Mouse (Mus musculus) midbrain, embryonic 11.5 days (tissue): ENCODE measurements around the gene Tmem186. TPM values are rescaled to one million over a fixed set of nuclear protein-coding genes. Genes with fewer than 3 reads are reported as not detected.

Experiments used
- ATAC-seq: fragments of 200-750 bp; cut with Nextera tagmentation; 2 replicates; pipeline ENCODE4 v1.8.0; 2017; ENCODE audit warnings: moderate TSS enrichment, moderate library complexity; ENCODE audit not compliant: low FRiP score
- DNase-seq: peaks from one replicate; pipeline ENCODE4 v3.0.0; 2015; ENCODE audit warnings: low spot score; ENCODE audit errors: missing footprints
- H3K27ac ChIP-seq: fragments of 300-500 bp; sonication (generic); 2 replicates; pipeline ENCODE4 v1.5.1; 2014; ENCODE audit warnings: low read depth, low read length
- H3K27me3 ChIP-seq: fragments of 300-500 bp; sonication (generic); 2 replicates; pipeline ENCODE4 v1.6.1; 2014; ENCODE audit warnings: mild to moderate bottlenecking, low read length, moderate library complexity, mixed read lengths; ENCODE audit not compliant: control insufficient read depth, insufficient read depth
- H3K36me3 ChIP-seq: fragments of 300-500 bp; sonication (generic); 2 replicates; pipeline ENCODE4 v1.6.1; 2014; ENCODE audit warnings: mild to moderate bottlenecking, low read length, moderate library complexity, mixed read lengths; ENCODE audit not compliant: control insufficient read depth, insufficient read depth
- H3K4me1 ChIP-seq: fragments of 300-500 bp; sonication (generic); 2 replicates; pipeline ENCODE4 v1.6.1; 2014; ENCODE audit warnings: low read length; ENCODE audit not compliant: control insufficient read depth, insufficient read depth
- H3K4me2 ChIP-seq: fragments of 300-500 bp; sonication (generic); 2 replicates; pipeline ENCODE4 v1.6.1; 2014; ENCODE audit warnings: mild to moderate bottlenecking, moderate library complexity
- H3K4me3 ChIP-seq: fragments of 300-500 bp; sonication (generic); 2 replicates; pipeline ENCODE4 v1.5.1; 2014; ENCODE audit warnings: low read depth, low read length
- H3K9ac ChIP-seq: fragments of 300-500 bp; sonication (generic); 2 replicates; pipeline ENCODE4 v1.6.1; 2014; ENCODE audit warnings: low read length
- H3K9me3 ChIP-seq: fragments of 300-500 bp; sonication (generic); 2 replicates; pipeline ENCODE4 v1.6.1; 2016; ENCODE audit warnings: low read length; ENCODE audit not compliant: control insufficient read depth
- WGBS: fragments of 180-500 bp; shearing (Covaris S2); extraction: QIAGEN DNeasy Blood & Tissue Kit; methylation state at CpG from one replicate; pipeline ENCODE4 v1.1.7; 2014; 5-methylcytosine and 5-hydroxymethylcytosine counted together
- polyA plus RNA-seq: library from polyadenylated mRNA; unstranded; fragments of >200 nt; fragmentation: Nextera tagmentation; extraction: Ambion mirVana; gene quantifications from 2 replicates; pipeline ENCODE4 v1.2.1, GENCODE M21; 2014

Tmem186 gene
- polyA plus RNA-seq, 1 experiment from 2014 or later: 23.1 TPM

DNA sequence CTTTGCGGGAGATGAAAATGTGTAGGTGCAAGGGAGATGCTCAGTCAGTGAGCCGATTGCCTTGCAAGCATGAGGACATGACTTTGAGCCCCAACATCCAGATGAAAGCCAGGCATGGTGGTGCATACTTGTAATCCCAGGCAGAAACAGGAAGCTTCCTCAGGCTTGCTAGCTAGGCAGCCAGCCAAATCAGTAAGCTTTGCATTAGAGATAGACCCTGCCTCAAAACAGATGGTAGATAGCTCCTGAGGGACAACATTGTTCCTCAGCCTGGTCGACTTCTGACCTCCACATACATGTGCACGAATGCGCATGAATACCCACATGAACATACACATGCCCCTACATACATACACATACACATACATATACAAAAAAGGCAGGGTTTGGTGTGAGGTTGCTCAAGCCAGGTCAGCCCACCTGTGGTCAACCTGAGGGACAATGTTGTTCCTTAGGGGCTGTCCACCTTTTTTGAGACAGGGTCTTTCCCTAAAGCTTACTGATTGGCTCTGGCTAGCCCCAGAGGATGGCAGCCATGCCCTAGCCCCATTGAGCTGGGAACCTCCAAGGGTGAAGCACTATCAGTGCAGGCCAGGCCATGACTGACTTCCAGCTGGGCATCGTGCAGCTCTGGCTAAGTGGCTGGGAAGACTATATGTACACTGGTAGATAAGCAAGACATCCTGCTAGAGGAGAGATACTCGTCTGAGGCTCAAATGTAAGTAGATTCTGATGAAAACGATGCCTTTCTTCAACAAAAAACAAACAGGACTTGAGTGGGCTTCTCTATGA is 25.1 kb downstream of the Tmem186 start:
- Histone ChIP-seq H3K9ac (no peak overlapping the region), H3K9me3 (no peaks in the 10 kb centered on the region), H3K36me3 (no peaks in the 10 kb centered on the region), H3K4me3 (no peak overlapping the region), H3K4me2 (no peak overlapping the region), H3K27me3 (no peaks in the 10 kb centered on the region), H3K27ac (no peak overlapping the region), H3K4me1 (no peaks in the 10 kb centered on the region)
- DNase-seq (no peak), ATAC-seq (no peak)
- WGBS: 87% methylated on average over 8 of the region's 8 CpGs

GRCm38 (mm10) chr16:8610397-8610796 is 27.1 kb downstream of the Tmem186 start:
- Histone ChIP-seq H3K27ac (no peak overlapping the region), H3K4me3 (no peak overlapping the region), H3K4me1 (no peaks in the 10 kb centered on the region), H3K4me2 (no peak overlapping the region), H3K27me3 (no peaks in the 10 kb centered on the region), H3K9me3 (no peaks in the 10 kb centered on the region), H3K9ac (no peak overlapping the region), H3K36me3 (no peaks in the 10 kb centered on the region)
- no peak for DNase-seq
- WGBS: 87% methylated on average over 3 of the region's 3 CpGs
- ATAC-seq: no peak

DNA sequence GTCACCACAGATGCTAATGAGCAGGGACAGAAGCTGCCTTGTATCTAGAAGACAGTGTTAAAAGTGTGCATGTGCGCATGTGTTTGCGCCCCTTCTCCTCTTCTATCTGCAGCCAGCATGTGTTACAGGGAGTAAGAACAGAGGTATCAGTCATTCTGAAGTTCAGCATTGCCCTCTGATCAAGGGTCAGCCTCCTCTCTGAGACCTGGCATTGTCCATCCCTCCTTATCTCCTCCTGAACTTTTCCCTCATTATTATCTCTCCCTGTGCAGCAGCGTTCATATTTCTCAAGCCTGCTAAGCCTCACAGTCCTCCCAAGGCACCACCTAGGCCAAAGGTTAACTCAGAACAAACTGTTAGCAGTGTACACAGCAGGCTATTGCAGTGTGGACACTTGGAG is 33.7 kb downstream of the Tmem186 start:
- Histone ChIP-seq H3K9ac (no peak overlapping the region), H3K4me2 (no peak overlapping the region), H3K36me3 (no peaks in the 10 kb centered on the region), H3K4me1 (no peaks in the 10 kb centered on the region), H3K9me3 (no peaks in the 10 kb centered on the region), H3K4me3 (no peak overlapping the region), H3K27ac (no peak overlapping the region), H3K27me3 (no peaks in the 10 kb centered on the region)
- ATAC-seq: no peak
- 88% methylated on average over 3 of the region's 3 CpGs for WGBS
- DNase-seq: no peak

GRCm38 (mm10) chr16:8597516-8597915 is 40.0 kb downstream of the Tmem186 start:
- Histone ChIP-seq H3K36me3 (no peaks in the 10 kb centered on the region), H3K9ac (no peak overlapping the region), H3K27ac (no peak overlapping the region), H3K9me3 (no peaks in the 10 kb centered on the region), H3K4me1 (no peaks in the 10 kb centered on the region), H3K27me3 (no peaks in the 10 kb centered on the region), H3K4me2 (no peak overlapping the region), H3K4me3 (no peak overlapping the region)
- DNase-seq (no peak), ATAC-seq (no peak)
- WGBS: 82% methylated on average over 5 of the region's 5 CpGs

- Histone ChIP-seq H3K9ac (no peak overlapping the region), H3K4me2 (no peak overlapping the region), H3K4me1 (no peaks in the 10 kb centered on the region), H3K36me3 (no peaks in the 10 kb centered on the region), H3K9me3 (no peaks in the 10 kb centered on the region), H3K27me3 (no peaks in the 10 kb centered on the region), H3K4me3 (no peak overlapping the region), H3K27ac (no peak overlapping the region)
- 71% methylated on average over 4 of the region's 4 CpGs for WGBS
- ATAC-seq: no peak
- no peak for DNase-seq
These were observed 41.2 kb downstream of the Tmem186 start for GRCm38 (mm10) chr16:8596336-8596735.

GRCm38 (mm10) chr16:8595411-8595810 is 42.1 kb downstream of the Tmem186 start:
- 73% methylated on average over 4 of the region's 4 CpGs for WGBS
- Histone ChIP-seq H3K36me3 (no peaks in the 10 kb centered on the region), H3K9ac (no peak overlapping the region), H3K27me3 (no peaks in the 10 kb centered on the region), H3K4me1 (no peaks in the 10 kb centered on the region), H3K4me2 (no peak overlapping the region), H3K27ac (no peak overlapping the region), H3K4me3 (no peak overlapping the region), H3K9me3 (no peaks in the 10 kb centered on the region)
- DNase-seq: no peak
- no peak for ATAC-seq

DNA sequence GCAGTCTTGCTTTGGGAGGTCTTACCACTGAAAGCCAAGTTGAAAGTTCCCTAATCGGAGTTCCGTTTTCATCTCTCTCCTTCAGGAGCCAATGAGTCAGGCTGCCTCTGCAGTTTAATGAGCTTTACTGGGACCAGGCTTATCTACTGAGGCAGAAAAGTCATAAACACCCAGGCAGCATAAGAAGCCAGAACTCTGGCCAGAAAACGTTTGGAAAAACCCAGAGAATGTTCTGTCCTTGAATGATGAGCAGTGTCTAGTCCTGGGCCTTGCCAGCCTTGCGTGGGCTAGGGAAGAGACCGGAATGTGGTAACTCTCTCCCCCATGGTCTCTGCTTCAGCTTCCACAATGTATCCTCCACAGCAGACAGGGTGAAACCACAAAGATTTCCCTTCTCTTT is 52.5 kb downstream of the Tmem186 start:
- Histone ChIP-seq H3K4me1 (no peaks in the 10 kb centered on the region), H3K4me2 (no peak overlapping the region), H3K36me3 (no peaks in the 10 kb centered on the region), H3K4me3 (no peak overlapping the region), H3K9me3 (no peaks in the 10 kb centered on the region), H3K9ac (no peak overlapping the region), H3K27me3 (no peaks in the 10 kb centered on the region), H3K27ac (no peak overlapping the region)
- no peak for ATAC-seq
- 81% methylated on average over 5 of the region's 5 CpGs for WGBS
- DNase-seq: no peak

GRCm38 (mm10) chr16:8584248-8584647 is 53.3 kb downstream of the Tmem186 start:
- Histone ChIP-seq H3K4me3 (no peak overlapping the region), H3K36me3 (no peaks in the 10 kb centered on the region), H3K9me3 (no peaks in the 10 kb centered on the region), H3K27me3 (no peaks in the 10 kb centered on the region), H3K4me1 (no peaks in the 10 kb centered on the region), H3K4me2 (no peak overlapping the region), H3K27ac (no peak overlapping the region), H3K9ac (no peak overlapping the region)
- ATAC-seq (no peak), DNase-seq (no peak)
- 64% methylated on average over 1 of the region's 1 CpGs for WGBS
